Mouse (Mus musculus) cerebral cortex, adult 2 months (tissue): ENCODE measurements around the gene Agap2.

ENCODE experiments used
- WGBS: fragments of 180-500 bp; shearing (Covaris S2); methylation state at CpG from one replicate; pipeline ENCODE4 v1.1.7; 2018; 5-methylcytosine and 5-hydroxymethylcytosine counted together

The Agap2 gene

GRCm38 (mm10) chr10:127076082-127076481 is 998 bp downstream of the Agap2 start:
- 36% methylated on average over 4 of the region's 4 CpGs for WGBS

- 27% methylated on average over 10 of the region's 10 CpGs for WGBS
Measured at GRCm38 (mm10) chr10:127077515-127077914, 2.4 kb downstream of the Agap2 start.

DNA sequence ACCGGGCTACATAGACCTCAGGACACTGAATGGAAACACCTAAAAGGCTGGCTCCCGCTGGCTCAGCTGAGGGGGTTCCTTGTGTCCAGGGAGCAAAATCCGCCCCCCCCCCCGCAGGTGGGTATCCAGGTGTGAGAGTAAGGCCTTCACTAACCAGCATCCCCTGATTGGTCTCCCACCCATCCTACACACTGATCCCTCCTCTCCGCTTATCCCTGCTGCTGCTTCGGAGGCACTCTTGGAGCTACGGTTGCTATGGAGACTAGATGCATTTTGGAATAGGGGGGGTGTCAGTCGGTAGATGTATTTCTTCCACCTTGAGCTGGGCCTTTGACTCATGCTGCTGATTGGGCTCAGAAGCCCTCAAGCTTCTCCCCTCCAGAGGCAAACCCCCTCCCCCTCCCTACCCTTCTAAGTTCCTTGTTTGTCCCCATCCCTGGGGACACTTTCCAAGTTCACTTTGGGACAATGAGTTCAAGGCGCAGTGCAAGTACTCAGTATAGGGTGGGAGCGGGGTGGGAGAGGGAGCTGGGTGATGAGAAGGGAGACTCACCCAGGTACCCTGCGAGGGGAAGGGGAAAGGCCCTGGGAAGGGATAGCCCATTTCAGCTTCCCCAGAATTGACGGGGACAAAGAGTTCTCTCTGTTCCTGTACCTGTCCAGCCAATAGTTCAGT is 3.1 kb downstream of the Agap2 start:
- WGBS = 2% methylated on average over 12 of the region's 12 CpGs

DNA sequence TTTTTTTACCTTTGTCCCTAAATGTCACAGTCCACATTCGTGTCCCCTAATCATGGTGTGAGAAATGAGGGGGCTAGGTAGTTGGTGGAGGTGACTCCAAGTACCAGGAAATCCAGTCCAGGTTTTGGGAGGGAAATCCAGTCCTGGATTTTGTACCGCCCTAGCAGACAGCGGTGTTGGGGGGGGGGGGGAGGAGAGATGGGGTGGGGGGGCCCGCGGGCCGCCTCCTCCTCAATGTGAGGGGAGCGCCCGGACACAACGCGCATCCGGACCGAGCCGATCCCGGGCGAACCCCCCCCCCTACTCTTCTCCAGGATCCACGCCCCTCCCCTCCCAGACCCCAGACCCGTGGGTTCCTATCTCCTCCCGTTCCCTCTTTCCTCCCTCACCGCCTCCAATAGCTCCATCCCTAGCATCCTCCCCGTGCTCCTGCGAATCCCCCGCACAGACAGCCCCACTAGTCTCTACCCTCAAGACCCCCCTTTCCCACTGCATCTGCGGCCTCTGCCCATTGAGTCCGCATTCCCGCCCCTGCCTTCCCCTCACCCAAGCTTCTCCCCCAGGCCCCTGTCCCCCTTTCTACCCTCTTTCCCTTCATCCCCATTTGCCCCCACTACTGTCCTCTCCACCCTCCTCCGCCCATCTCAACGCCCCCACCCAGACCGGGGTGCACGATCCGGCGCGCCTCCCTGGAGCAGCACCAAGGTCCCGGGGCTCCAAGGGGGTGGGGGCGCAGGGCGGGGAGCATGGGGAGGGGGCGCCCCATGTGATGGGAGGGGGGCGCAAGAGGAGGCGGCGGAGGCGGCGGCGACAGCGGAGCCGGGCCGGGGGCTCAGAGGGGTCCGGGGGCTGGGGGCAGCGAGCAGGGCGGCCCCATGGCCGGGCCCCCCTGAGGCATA is 3.8 kb downstream of the Agap2 start:
- 2% methylated on average over 47 of the region's 49 CpGs for WGBS

DNA sequence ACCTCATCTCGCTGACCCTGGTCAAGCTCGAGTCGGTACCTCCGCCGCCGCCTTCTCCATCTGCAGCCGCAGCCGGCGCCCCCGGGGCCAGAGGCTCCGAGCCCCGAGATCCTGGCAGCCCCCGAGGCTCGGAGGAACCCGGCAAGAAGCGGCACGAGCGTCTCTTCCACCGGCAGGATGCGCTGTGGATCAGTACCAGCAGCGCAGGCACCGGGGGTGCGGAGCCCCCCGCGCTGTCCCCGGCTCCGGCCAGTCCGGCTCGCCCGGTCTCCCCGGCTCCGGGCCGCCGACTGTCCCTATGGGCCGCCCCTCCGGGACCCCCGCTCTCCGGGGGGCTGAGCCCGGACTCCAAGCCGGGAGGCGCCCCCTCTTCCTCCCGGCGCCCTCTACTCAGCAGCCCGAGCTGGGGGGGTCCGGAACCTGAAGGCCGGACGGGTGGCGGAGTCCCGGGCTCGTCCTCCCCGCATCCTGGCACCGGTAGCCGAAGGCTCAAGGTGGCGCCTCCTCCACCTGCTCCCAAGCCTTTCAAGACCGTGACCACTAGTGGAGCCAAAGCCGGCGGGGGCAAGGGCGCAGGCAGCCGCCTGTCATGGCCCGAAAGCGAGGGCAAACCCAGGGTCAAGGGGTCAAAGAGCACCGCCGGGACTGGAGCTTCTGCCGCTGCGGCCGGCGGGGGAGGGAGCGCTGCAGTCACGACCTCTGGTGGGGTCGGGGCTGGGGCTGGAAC is 4.7 kb downstream of the Agap2 start:
- WGBS = 10% methylated on average over 67 of the region's 70 CpGs

DNA sequence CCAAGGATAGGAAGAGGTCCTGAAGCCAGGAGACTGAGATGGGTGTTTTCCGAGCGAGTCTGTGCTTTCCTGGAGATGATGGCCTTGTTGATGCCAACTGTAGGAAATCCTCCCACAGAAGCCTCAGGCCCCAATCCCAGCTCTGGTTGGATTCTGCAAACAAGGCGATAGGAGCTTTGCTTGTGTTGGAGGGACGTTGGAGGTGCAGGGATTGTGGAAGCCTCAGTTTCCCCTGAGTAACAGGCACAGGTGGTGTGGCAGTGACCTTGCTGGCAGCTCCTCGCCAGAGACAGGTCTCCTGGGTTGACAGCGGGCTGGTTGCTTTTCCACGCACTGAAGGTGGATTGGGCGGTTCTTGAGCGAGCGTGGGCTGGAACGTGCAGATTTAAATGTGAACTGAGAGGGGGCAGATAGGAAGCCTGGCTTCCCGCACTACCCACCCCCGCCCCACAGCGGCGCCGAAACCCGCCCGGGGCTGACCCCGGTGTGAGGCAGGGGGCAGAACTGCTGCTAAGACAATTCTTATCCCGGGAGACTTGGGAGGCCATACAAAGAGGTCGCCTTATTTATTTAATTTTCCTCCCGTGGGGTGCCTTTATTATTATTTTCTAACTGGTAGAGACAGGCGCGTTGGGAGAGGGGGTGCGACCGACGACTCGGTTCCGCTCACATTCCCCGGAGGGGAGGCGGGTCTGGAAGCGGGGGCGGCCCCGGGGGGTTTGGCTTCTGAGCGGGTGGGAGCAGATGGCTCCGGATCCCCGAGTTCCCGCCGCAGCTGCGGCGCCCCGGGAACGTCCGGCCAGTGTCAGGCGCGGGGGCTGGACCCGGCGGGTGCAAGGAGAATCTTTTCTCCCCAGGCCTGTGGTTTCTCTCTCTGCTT is 6.1 kb downstream of the Agap2 start:
- WGBS = 5% methylated on average over 48 of the region's 48 CpGs

DNA sequence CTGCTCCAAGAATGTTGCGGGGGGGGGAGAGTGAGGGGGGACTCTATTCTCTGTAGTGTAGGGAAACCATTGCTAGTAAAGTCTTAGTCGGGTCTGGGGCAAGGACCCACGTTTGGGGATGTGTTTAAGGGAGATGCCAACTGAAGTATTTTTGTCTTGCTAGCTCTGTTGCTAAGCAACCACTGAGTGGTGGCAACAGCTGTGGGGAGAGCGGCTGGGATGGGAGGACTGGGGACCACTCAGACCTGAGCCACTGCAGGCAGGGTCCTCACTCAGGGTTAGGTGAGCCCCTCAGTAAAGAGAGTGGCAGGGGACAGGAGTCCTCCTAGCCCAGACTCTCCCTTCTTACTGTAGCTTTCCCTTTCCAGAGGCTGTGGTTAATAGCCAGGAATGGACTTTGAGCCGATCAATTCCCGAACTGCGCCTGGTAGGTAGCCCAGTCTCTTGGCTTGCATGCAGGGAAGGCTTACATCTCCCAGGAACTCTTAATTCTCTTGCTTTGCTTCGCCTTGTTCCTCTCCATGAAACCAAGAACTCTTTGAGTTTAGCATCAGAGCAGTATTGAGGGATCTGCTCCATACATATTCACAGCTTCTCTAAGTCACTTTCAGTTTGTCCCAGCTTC is 7.0 kb downstream of the Agap2 start:
- WGBS = 12% methylated on average over 8 of the region's 8 CpGs

DNA sequence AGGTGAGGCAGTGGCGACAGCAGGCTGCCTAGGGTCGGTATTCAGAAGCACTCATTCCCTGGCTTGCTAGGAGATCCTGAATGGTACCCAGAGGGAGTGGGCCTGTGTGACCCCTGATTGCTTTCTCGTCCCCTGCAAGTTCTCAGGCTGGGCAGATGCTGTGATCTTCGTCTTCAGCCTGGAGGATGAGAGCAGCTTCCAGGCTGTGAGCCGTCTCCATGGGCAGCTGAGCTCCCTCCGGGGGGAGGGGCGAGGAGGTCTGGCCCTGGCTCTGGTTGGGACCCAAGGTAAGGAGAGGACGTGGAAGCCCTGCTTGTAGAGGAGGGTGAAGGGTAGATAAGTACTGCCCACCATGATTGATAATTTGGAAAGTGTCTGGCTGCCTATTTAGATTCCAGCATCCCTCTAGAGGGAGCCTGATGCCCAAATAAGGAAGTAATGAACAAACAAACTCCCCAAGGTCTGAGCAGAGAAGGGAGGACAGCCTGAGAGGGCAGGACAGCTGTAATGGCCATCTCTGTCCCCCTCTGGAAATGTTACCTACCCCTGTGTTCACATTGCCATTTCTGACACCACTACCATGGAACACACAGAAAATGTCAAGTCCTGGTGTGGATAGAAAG is 8.3 kb downstream of the Agap2 start:
- 36% methylated on average over 8 of the region's 8 CpGs for WGBS

GRCm38 (mm10) chr10:127083915-127084306 is 8.8 kb downstream of the Agap2 start:
- 48% methylated on average over 5 of the region's 5 CpGs for WGBS

DNA sequence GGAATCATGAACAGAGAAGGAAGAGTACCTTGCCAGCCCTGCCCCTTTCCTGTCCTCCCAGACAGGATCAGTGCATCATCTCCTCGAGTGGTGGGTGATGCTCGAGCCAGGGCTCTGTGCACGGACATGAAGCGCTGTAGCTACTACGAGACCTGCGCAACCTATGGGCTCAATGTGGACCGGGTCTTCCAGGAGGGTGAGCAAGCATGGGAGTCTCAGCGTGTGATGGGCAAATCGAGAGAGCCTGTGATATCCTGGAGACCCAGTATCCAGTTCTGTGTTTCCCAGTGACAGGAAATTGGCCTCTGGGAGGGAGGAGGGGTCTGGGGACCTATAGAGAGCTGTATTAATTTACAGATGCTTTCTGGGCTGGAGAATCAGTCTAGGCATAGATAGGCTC is 10.0 kb downstream of the Agap2 start:
- 89% methylated on average over 9 of the region's 9 CpGs for WGBS

DNA sequence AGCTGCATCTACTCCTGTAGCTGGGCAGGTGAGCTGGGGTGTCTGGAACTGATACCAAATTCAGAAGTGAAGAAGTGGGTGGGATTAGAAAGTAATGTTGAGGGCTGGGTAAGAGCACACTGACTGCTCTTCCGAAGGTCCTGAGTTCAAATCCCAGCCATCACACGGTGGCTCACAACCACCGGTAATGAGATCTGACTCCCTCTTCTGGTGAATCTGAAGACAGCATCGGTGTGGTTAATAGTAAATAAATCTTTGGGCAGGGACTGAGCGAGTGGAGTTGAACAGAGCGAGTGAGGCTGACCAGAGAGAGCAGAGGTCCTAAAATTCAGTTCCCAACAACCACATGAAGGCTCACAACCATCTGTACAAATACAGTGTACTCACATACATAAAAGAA is 10.5 kb downstream of the Agap2 start:
- WGBS = 60% methylated on average over 6 of the region's 6 CpGs

DNA sequence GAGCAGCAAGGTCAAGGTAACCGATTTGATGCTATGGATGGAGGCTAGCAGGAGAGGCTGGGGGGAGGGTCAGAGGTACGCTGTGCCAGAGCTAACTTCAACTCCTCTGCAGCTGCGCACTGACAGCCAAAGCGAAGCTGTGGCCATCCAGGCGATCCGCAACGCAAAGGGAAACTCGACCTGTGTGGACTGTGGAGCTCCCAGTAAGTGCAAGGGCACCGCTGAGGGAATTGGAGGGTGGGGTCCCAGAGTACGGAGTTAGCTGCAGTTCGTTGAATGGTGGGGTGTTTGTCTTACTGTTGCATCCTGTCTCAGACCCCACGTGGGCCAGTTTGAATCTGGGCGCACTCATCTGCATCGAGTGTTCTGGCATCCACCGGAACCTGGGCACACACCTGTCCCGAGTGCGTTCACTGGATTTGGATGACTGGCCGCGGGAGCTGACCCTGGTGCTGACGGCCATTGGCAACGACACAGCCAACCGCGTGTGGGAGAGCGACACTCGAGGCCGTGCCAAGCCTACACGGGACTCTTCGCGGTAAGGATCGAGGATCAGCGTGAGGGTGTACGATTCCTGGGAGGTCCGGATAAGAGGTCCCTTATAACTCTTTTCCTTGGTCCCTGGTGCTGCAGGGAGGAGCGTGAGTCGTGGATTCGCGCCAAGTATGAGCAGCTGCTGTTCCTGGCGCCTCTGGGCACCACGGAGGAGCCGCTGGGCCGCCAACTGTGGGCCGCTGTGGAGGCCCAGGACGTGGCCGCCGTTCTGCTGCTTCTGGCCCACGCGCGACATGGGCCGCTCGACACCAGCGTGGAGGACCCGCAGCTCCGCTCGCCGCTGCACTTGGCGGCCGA is 15.7 kb downstream of the Agap2 start:
- 13% methylated on average over 57 of the region's 57 CpGs for WGBS

GRCm38 (mm10) chr10:127091507-127092396 is 16.7 kb downstream of the Agap2 start:
- WGBS = 20% methylated on average over 51 of the region's 51 CpGs

DNA sequence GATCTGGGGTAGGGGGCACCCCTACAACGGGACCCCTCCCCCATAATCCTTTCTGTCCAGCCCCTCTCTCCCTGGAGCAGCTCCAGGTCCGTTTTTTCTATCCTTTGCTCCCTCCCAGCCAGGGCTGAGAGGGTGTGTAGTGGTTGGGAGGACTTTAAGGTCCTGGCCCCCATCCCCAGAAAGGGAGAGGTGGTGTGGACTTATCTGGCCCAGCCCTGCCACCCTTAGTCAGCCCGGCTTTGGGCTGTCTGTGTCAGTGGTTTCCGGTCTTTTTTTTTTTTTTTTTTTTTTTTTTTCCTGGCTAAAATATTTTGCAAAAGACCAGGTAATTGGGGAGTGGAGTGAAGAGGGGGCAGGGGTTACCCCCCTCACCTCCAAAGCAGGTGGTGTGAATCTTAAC is 17.7 kb downstream of the Agap2 start:
- WGBS = 36% methylated on average over 4 of the region's 4 CpGs

DNA sequence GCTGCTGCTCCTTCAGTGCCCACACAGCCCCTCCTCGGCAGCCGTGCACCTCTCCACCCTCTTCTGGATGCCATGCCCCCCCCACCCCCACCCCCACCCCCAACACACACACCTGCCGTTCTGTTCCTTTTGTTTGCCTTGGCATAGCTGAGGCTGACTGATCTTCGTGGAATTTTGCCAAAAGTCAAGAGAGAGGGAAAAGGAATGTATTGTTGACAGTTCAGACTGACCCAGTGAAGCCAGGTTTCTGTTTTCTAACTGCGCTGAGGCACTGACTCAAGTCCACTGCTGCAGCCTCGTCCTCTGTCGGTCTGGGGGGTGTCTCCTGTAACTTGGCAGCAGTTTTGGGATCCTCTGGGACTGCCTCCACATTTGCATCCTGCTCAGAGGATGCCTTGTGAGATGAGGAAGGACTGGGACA is 19.3 kb downstream of the Agap2 start:
- WGBS = 7% methylated on average over 7 of the region's 7 CpGs

DNA sequence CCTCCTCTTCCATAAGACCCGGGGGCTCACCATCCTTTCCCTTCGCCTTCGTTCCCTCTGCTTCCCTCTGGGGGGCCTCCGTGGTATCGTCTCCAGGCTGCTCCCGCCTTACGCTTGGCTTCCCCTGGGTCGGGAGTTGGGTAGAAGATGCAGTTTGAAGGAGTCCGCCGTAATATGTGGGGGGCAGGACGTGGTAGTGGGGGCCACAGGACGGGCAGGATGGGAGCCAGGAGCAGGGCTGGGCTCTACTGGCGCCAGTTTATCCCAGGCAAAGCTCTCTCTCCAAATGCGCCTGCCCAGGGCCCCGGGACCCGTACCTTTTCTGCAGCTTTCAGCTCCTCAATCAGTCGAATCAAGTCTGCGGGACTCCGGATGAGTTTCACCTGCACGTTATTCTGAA is 23.4 kb downstream of the Agap2 start:
- whole genome bisulfite sequencing = 79% methylated on average over 20 of the region's 20 CpGs

- 86% methylated on average over 10 of the region's 10 CpGs for WGBS
Measured at GRCm38 (mm10) chr10:127099191-127099590, 24.1 kb downstream of the Agap2 start.

DNA sequence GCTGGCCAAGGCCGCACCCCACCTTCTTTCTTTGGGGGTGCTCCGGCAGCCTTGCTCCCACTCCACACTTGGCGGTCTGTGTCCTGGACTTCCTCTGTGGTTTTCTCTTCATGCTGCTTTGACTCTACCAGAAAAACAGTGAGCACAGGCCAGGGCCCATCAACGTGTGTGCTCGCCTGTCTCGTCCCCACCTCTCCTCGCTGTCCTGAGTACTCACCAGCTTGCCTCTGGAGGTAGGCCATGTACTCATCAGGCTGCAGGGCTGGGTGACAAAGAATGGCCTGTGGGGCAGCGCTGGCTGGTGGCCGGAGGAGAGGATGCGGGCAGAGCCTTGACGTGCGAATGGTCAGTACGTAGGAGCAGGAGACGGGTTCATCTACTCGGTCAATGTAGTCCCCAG is 24.8 kb downstream of the Agap2 start:
- WGBS = 85% methylated on average over 15 of the region's 15 CpGs

GRCm38 (mm10) chr10:127100414-127100813 is 25.3 kb downstream of the Agap2 start:
- WGBS = 90% methylated on average over 8 of the region's 8 CpGs
